Mouse (Mus musculus): ENCODE measurements around the gene Fbxl18. TPM values are rescaled to one million over a fixed set of nuclear protein-coding genes. Genes with fewer than 3 reads are reported as not detected.
"Not testable (repeated sequence)": the region's sequence is repeated elsewhere in the genome, so short reads cannot be mapped to it uniquely, and the experiment has no call there.

The Fbxl18 gene
- total RNA-seq, 2 experiments from 2014 or later, result 38.5 to 40.1 TPM

GRCm38 (mm10) chr5:142874791-142875512 lies 20.3 kb downstream of the Fbxl18 start:
- DNase-seq (ENCODE audit: low spot score in 2 of 2), result no peak

- DNase-seq (ENCODE audit: low spot score in 2 of 2), result no peak
These were observed 21.5 kb downstream of the Fbxl18 start for GRCm38 (mm10) chr5:142873718-142874117.

- DNase-seq (ENCODE audit: low spot score in 2 of 2), result no peak
These were observed 23.5 kb downstream of the Fbxl18 start for GRCm38 (mm10) chr5:142871765-142872164.

GRCm38 (mm10) chr5:142869463-142869862 lies 25.8 kb downstream of the Fbxl18 start:
- DNase-seq (ENCODE audit: low spot score in 2 of 2), result no peak

GRCm38 (mm10) chr5:142857763-142858229 lies 37.4 kb downstream of the Fbxl18 start:
- peak; percentile 88 for DNase-seq (ENCODE audit: low spot score in 2 of 2)

GRCm38 (mm10) chr5:142856408-142856807 lies 38.8 kb downstream of the Fbxl18 start:
- peak in 1 of 2 experiments; percentile 30 for DNase-seq (ENCODE audit: low spot score in 2 of 2)

- peak; percentile 88 to 90 for DNase-seq (ENCODE audit: low spot score in 2 of 2)
These were observed 40.3 kb downstream of the Fbxl18 start for GRCm38 (mm10) chr5:142854877-142855276.

- DNase-seq (ENCODE audit: low spot score in 2 of 2), result no peak
These were observed 41.6 kb downstream of the Fbxl18 start for GRCm38 (mm10) chr5:142853585-142853984.

- DNase-seq (ENCODE audit: low spot score in 2 of 2), result no peak
These were observed 43.6 kb downstream of the Fbxl18 start for GRCm38 (mm10) chr5:142851681-142852049.

GRCm38 (mm10) chr5:142850916-142851680 lies 44.1 kb downstream of the Fbxl18 start:
- DNase-seq (ENCODE audit: low spot score in 2 of 2), result no peak

- DNase-seq (ENCODE audit: low spot score in 2 of 2), result no peak
These were observed 44.7 kb downstream of the Fbxl18 start for GRCm38 (mm10) chr5:142850476-142850875.

GRCm38 (mm10) chr5:142848911-142849310 lies 46.3 kb downstream of the Fbxl18 start:
- DNase-seq (ENCODE audit: low spot score in 2 of 2), result no peak

GRCm38 (mm10) chr5:142848149-142848548 lies 47.1 kb downstream of the Fbxl18 start:
- no peak for DNase-seq (ENCODE audit: low spot score in 2 of 2)

GRCm38 (mm10) chr5:142844467-142844866 lies 50.8 kb downstream of the Fbxl18 start:
- DNase-seq (ENCODE audit: low spot score in 2 of 2), result no peak

- DNase-seq (ENCODE audit: low spot score in 2 of 2), result peak; percentile 35 to 43
These were observed 53.0 kb downstream of the Fbxl18 start for GRCm38 (mm10) chr5:142842137-142842642.

GRCm38 (mm10) chr5:142841372-142842136 lies 53.7 kb downstream of the Fbxl18 start:
- no peak for DNase-seq (ENCODE audit: low spot score in 2 of 2)

- DNase-seq (ENCODE audit: low spot score in 2 of 2), result not testable (repeated sequence)
These were observed 57.8 kb downstream of the Fbxl18 start for GRCm38 (mm10) chr5:142837427-142837826.

GRCm38 (mm10) chr5:142836891-142837290 lies 58.3 kb downstream of the Fbxl18 start:
- DNase-seq (ENCODE audit: low spot score in 2 of 2), result no peak

- DNase-seq (ENCODE audit: low spot score in 2 of 2), result no peak
These were observed 61.4 kb downstream of the Fbxl18 start for GRCm38 (mm10) chr5:142833646-142834438.

GRCm38 (mm10) chr5:142826131-142826530 lies 69.1 kb downstream of the Fbxl18 start:
- no peak for DNase-seq (ENCODE audit: low spot score in 2 of 2)

GRCm38 (mm10) chr5:142825665-142826064 lies 69.6 kb downstream of the Fbxl18 start:
- DNase-seq (ENCODE audit: low spot score in 2 of 2), result no peak

Data from layer of hippocampus, postnatal 10 days (tissue).